Mouse (Mus musculus) lung, adult 2 months (tissue): Measurements from ENCODE around the gene 0610010F05Rik.

Source experiments
- CTCF ChIP-seq: fragments of 200-500 bp; IDR thresholded peaks from 2 replicates; pipeline ENCODE4 v1.5.1; 2011; ENCODE audit warnings: mild to moderate bottlenecking, low read length, control low read depth; ENCODE audit not compliant: insufficient read depth
- POLR2A ChIP-seq: fragments of 200-500 bp; IDR thresholded peaks from 2 replicates; pipeline ENCODE4 v1.6.1; 2011; ENCODE audit warnings: low read depth, mild to moderate bottlenecking, control low read depth, low read length, borderline replicate concordance; ENCODE audit errors: extremely low read depth

DNA sequence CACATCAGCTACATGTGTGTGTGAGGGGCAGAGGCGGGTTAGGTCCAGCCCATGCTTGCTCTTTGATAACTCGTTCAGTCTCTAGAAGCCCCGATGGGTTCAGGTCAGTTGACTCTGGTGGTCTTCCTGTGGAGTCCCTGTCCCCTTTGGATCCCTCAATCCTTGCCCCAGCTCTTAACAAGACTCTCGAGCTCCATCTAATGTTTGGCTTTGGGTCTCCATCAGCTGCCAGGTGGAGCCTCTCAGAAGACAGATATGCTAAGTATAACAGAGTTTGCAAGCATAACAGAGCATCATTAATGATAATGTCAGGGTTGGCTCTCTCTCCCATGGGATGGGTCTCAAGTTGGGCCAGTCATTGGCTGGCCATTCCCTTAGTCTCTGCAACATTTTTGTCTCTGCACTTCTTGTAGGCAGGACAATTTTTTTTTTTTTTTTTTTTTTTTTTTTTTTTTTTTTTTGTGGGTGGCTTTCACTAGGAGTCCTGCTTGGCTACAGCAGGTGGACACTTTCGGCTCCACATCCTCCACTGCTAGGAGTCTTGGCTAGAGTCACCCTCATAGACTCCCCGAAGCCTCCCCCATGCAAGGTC, 76.3 kb downstream of the 0610010F05Rik start:
- TF ChIP-seq POLR2A, result no peak
- TF ChIP-seq CTCF, result no peak
